11 mouse cellular contexts compared by ENCODE assay signal in genomic region chr2:38137086-38137485, GRCm38 (mm10).
DNase-seq lines count a peak whose midpoint lies in the region; ATAC-seq lines count a peak whose summit lies in the region.
"Had no signal": no experiment of that assay in that cellular context is flagged by ENCODE, and none has a peak within 500 bp of the region (broad histone marks: within the 10 kb centered on the region; RNA-seq: fewer than 3 reads in every experiment).

No protein-coding gene starts in this region.

- H3K9me3 ChIP-seq in hindbrain, embryonic 16.5 days (ENCODE audit: control insufficient read depth, low read length), result no peaks in the 10 kb centered on the region
- no peaks in the 10 kb centered on the region for H3K9me3 ChIP-seq in neural tube, embryonic 11.5 days (ENCODE audit: control insufficient read depth, low read length)

- no peak overlapping the region for H3K4me2 ChIP-seq in hindbrain, embryonic 16.5 days (ENCODE audit: low read length)
- no peak overlapping the region for H3K4me2 ChIP-seq in neural tube, embryonic 11.5 days (ENCODE audit: low read depth)
- H3K4me2 ChIP-seq: lung, embryonic 14.5 days had no signal

- 9% methylated on average over 5 of the region's 5 CpGs for WGBS in hindbrain, embryonic 16.5 days
- WGBS in neural tube, embryonic 11.5 days, result 7% methylated on average over 5 of the region's 5 CpGs

- peak; percentile 91 for ATAC-seq in hindbrain, embryonic 16.5 days
- ATAC-seq in neural tube, embryonic 11.5 days (ENCODE audit: insufficient read depth, low FRiP score, low TSS enrichment), result peak; percentile 83

- peak; percentile 8 for DNase-seq in adrenal gland, postnatal 14 days
- DNase-seq in adrenal gland, adult 8-10 months, result no peak
- DNase-seq in embryo, embryonic 11 days, result peak; percentile 76
- peak; percentile 62 for DNase-seq in neural tube, embryonic 11.5 days (ENCODE audit: low spot score)
- no peak for DNase-seq in left cerebral cortex, postnatal 14 days (ENCODE audit: low spot score in 2 of 2)
- no peak for DNase-seq in kidney, postnatal 14 days
- no peak for DNase-seq in urinary bladder, adult 2 months (ENCODE audit: low spot score)
- DNase-seq: heart, postnatal 36 days; lung, embryonic 14.5 days had no signal

- H3K27ac ChIP-seq in hindbrain, embryonic 16.5 days (ENCODE audit: low read depth, low read length), result no peak overlapping the region
- no peak overlapping the region for H3K27ac ChIP-seq in neural tube, embryonic 11.5 days (ENCODE audit: low read depth, low read length)

- H3K9ac ChIP-seq in hindbrain, embryonic 16.5 days (ENCODE audit: low read depth, low read length), result no peak overlapping the region
- H3K9ac ChIP-seq in neural tube, embryonic 11.5 days (ENCODE audit: low read length), result no peak overlapping the region
- H3K9ac ChIP-seq: lung, embryonic 14.5 days had no signal

- intact Hi-C loops in left cerebral cortex, postnatal 14 days (cut with DNase I), result no loop called here

- 0 out of 2 replicates have a peak, but pooled peaks cover 3% of the 10 kb centered on the region for H3K4me1 ChIP-seq in hindbrain, embryonic 16.5 days (ENCODE audit: control insufficient read depth, insufficient read depth, low read depth, low read length)
- peaks cover 5% of the 10 kb centered on the region; the same call in 1 of the 2 replicates for H3K4me1 ChIP-seq in neural tube, embryonic 11.5 days (ENCODE audit: control insufficient read depth, insufficient read depth, low read length)

- H3K27me3 ChIP-seq in hindbrain, embryonic 16.5 days (replicated peaks; ENCODE audit: control insufficient read depth, insufficient read depth, low read length), result no peaks in the 10 kb centered on the region
- H3K27me3 ChIP-seq in neural tube, embryonic 11.5 days (ENCODE audit: control insufficient read depth, insufficient read depth, low read length), result no peaks in the 10 kb centered on the region

- H3K36me3 ChIP-seq in hindbrain, embryonic 16.5 days (ENCODE audit: control insufficient read depth, insufficient read depth, low read length), result no peaks in the 10 kb centered on the region
- H3K36me3 ChIP-seq in neural tube, embryonic 11.5 days (ENCODE audit: control insufficient read depth, insufficient read depth, low read length), result no peaks in the 10 kb centered on the region

- H3K4me3 ChIP-seq in hindbrain, embryonic 16.5 days (ENCODE audit: low read length), result no peak overlapping the region
- H3K4me3 ChIP-seq in neural tube, embryonic 11.5 days (ENCODE audit: low read depth, low read length), result no peak overlapping the region
- H3K4me3 ChIP-seq: erythroblast, embryonic 14.5 days had no signal

Comparison
In these comparisons a context has a peak if more than half of its experiments do, and no peak if none do; other contexts are left out.
1. DNase-seq: peak in adrenal gland, postnatal 14 days (single experiment), embryo, embryonic 11 days (single experiment) and neural tube, embryonic 11.5 days (single experiment); none in adrenal gland, adult 8-10 months (single experiment), left cerebral cortex, postnatal 14 days (0 of 2), kidney, postnatal 14 days (single experiment) and urinary bladder, adult 2 months (single experiment).